Mouse (Mus musculus) stomach, postnatal 0 days (tissue): Measurements from ENCODE around the gene Mboat2. TPM values are rescaled to one million over a fixed set of nuclear protein-coding genes. Genes with fewer than 3 reads are reported as not detected.
A peak's percentile ranks its signal among the peaks of the same experiment; 100 is the strongest.

Source experiments
- ATAC-seq: fragments of 200-750 bp; cut with Nextera tagmentation; 2 replicates; pipeline ENCODE4 v1.8.0; 2017; ENCODE audit not compliant: low FRiP score, low TSS enrichment
- DNase-seq: peaks from one replicate; pipeline ENCODE4 v3.0.0-alpha.2; 2016; ENCODE audit warnings: low spot score
- H3K27ac ChIP-seq: fragments of 300-500 bp; sonication (generic); replicated peaks from 2 replicates; pipeline ENCODE4 v1.5.1; 2014; ENCODE audit warnings: mild to moderate bottlenecking, control low read depth
- H3K27me3 ChIP-seq: fragments of 300-500 bp; sonication (generic); 2 replicates; pipeline ENCODE4 v1.6.1; 2014; ENCODE audit warnings: low read length; ENCODE audit not compliant: control insufficient read depth, insufficient read depth
- H3K36me3 ChIP-seq: fragments of 300-500 bp; sonication (generic); 2 replicates; pipeline ENCODE4 v1.6.1; 2014; ENCODE audit warnings: low read length, mixed read lengths; ENCODE audit not compliant: control insufficient read depth, insufficient read depth
- H3K4me1 ChIP-seq: fragments of 300-500 bp; sonication (generic); replicated peaks from 2 replicates; pipeline ENCODE4 v1.6.1; 2014; ENCODE audit warnings: antibody characterized with exemption; ENCODE audit not compliant: control insufficient read depth, insufficient read depth
- H3K4me2 ChIP-seq: fragments of 300-500 bp; sonication (generic); replicated peaks from 2 replicates; pipeline ENCODE4 v1.6.1; 2014; ENCODE audit warnings: low read depth, mild to moderate bottlenecking, control low read depth, moderate library complexity
- H3K4me3 ChIP-seq: fragments of 300-500 bp; sonication (generic); 2 replicates; pipeline ENCODE4 v1.5.1; 2014; ENCODE audit warnings: low read depth, low read length, control low read depth
- H3K9ac ChIP-seq: fragments of 300-500 bp; sonication (generic); 2 replicates; pipeline ENCODE4 v1.6.1; 2014; ENCODE audit warnings: mild to moderate bottlenecking, low read length, control low read depth, mixed read lengths
- H3K9me3 ChIP-seq: fragments of 300-500 bp; sonication (generic); 2 replicates; pipeline ENCODE4 v1.6.1; 2016; ENCODE audit warnings: low read length; ENCODE audit not compliant: control insufficient read depth
- CTCF ChIP-seq: IDR thresholded peaks from 2 replicates; pipeline ENCODE4 v1.5.1; 2016; ENCODE audit warnings: antibody characterized with exemption, low read depth, mild to moderate bottlenecking, moderate library complexity
- EP300 ChIP-seq: optimal IDR thresholded peaks from 2 replicates; pipeline ENCODE3; 2016; ENCODE audit warnings: antibody characterized with exemption
- WGBS: fragments of 180-500 bp; shearing (Covaris S2); extraction: QIAGEN DNeasy Blood & Tissue Kit; methylation state at CpG from one replicate; pipeline ENCODE4 v1.1.7; 2014; 5-methylcytosine and 5-hydroxymethylcytosine counted together
- polyA plus RNA-seq: library from polyadenylated mRNA; unstranded; fragments of >200 nt; fragmentation: Nextera tagmentation; extraction: Ambion mirVana; gene quantifications from 2 replicates; pipeline ENCODE4 v1.2.1, GENCODE M21; 2015

Mboat2 gene
- polyA plus RNA-seq, 1 experiment from 2014 or later: 96.2 TPM

- DNase-seq (peak; percentile 70), ATAC-seq (peak; percentile 74)
- peak overlapping the region; percentile 56 for H3K27ac ChIP-seq
- 53% methylated on average over 15 of the region's 15 CpGs for WGBS
- no peaks in the 10 kb centered on the region for H3K9me3 ChIP-seq
- H3K9ac ChIP-seq: no peak overlapping the region
- no peak for TF ChIP-seq EP300
- TF ChIP-seq CTCF: no peak
- H3K36me3 ChIP-seq: peaks cover 34% of the 10 kb centered on the region
- H3K27me3 ChIP-seq: no peaks in the 10 kb centered on the region
- H3K4me2 ChIP-seq: no peak overlapping the region
- no peak overlapping the region for H3K4me3 ChIP-seq
- no peaks in the 10 kb centered on the region for H3K4me1 ChIP-seq
Observed at GRCm38 (mm10) chr12:25011733-25012367, 181.2 kb downstream of the Mboat2 start.

GRCm38 (mm10) chr12:25012555-25013540, 182.2 kb downstream of the Mboat2 start:
- Histone ChIP-seq H3K4me3 (no peak overlapping the region), H3K36me3 (peaks cover 32% of the 10 kb centered on the region), H3K27me3 (no peaks in the 10 kb centered on the region), H3K4me1 (no peaks in the 10 kb centered on the region), H3K4me2 (no peak overlapping the region), H3K9ac (no peak overlapping the region), H3K27ac (0 out of 2 replicates have a peak overlapping the region, but pooled peaks have one; percentile 56), H3K9me3 (no peaks in the 10 kb centered on the region)
- ATAC-seq: no peak
- peak; percentile 35 for DNase-seq
- 72% methylated on average over 13 of the region's 13 CpGs for WGBS
- TF ChIP-seq CTCF: no peak

Other genes starting within 250 kb of the Mboat2 start
- gene Klf11, start 179.6 kb upstream of the Mboat2 start, polyA plus RNA-seq: 9.8 and 11.3 TPM in 2 replicates
- 1.4 and 1.9 TPM in 2 replicates for gene Cys1, start 149.1 kb upstream of the Mboat2 start, polyA plus RNA-seq
- 38.0 and 41.2 TPM in 2 replicates for gene Rrm2, start 122.6 kb upstream of the Mboat2 start, polyA plus RNA-seq
- 9.1 and 9.9 TPM in 2 replicates for gene Kidins220, start 144.0 kb downstream of the Mboat2 start, polyA plus RNA-seq